Mouse (Mus musculus) 416B (cell line): ENCODE data around the gene Asb11.

Experiments
- DNase-seq: peaks from one replicate; pipeline ENCODE4 v3.0.0; 2011; ENCODE audit warnings: low read depth

Gene Asb11

DNA sequence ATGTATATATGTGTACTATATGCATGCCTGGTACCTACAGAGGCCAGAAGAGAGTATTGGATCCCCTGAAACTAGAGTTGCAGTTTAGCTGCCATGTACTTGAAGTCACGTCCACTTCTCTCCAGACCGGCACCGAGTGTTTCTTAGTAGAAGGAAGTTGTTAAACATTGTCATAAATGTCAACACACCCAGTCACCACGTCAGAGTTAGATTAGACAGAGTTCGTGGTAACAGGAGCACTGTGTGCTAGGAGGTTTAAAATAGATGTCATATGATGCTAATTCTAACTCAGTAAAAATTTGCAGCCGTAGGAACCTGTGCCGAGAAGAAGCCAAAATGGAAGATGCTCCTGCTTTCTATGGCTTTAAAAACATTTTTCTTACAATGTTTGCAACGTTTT is at the start of gene Asb11:
TSS of gene Asb11 (plus strand) at position 286 of the 400 bp plus-strand sequence.
- DNase-seq = no peak

DNA sequence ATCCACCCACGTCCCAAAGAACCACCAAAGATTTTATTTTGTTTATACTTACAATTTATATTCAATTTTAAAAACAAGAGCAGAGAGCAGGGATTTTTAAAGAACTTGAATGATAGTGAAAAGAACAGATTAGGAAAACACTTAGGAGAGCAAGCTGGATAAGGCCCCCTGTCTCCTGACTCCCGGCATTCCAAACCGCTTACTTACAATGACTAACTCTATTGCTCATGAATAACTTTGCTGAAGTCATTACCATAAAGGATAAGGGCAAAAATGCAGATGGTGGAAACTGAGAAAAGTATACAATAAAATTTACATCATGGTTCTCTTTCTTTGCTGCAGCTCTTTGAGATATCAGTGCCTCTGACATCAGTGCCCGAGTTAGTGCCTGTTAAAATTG is 42.7 kb upstream of the Asb11 start:
- DNase-seq = no peak

DNA sequence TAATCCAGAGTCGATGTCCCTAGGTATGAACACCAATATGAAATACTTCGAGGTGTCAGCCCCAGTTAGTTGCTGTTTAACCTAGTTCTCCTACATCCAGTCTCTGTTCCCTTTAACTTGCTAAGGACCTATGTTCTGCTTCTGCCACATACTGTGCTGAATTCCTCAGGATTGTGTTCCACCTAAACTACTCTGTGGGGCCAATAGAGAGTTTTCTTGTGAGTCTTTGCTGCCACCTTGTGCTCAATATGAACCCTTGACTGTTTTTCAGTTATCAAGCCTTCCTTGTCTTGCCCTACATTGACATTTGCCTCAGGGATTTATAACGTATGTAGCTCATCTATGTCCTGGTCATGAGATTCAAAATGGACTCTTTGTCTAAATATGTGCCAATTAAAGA is 38.3 kb upstream of the Asb11 start:
- peak; percentile 58 for DNase-seq

DNA sequence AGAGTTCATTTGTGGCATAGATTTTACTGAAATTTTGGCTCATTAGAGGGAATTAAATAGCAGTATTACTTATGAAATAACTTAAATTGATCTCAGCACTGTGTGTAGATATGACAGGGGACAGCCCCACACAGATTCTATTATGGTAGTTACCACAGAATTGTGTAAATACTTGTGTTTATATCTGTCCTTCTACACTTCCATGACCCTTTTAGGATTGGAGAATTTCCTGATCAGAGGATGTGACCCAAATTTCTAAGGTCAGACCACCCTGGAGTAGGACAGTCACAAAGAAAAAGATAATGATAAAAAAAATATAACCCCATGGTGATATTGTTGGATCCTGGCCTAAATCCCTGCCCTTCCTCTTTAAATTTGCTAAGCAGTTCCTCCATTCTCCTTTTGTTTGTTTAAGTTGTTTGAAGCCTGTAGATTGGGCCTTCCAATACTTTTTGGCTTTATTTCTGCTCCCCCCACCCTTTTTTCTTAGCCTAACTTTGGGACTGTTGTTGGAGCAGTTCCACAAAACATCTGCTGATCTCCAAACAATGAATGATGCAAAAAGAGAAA is 31.6 kb upstream of the Asb11 start:
- no peak for DNase-seq

DNA sequence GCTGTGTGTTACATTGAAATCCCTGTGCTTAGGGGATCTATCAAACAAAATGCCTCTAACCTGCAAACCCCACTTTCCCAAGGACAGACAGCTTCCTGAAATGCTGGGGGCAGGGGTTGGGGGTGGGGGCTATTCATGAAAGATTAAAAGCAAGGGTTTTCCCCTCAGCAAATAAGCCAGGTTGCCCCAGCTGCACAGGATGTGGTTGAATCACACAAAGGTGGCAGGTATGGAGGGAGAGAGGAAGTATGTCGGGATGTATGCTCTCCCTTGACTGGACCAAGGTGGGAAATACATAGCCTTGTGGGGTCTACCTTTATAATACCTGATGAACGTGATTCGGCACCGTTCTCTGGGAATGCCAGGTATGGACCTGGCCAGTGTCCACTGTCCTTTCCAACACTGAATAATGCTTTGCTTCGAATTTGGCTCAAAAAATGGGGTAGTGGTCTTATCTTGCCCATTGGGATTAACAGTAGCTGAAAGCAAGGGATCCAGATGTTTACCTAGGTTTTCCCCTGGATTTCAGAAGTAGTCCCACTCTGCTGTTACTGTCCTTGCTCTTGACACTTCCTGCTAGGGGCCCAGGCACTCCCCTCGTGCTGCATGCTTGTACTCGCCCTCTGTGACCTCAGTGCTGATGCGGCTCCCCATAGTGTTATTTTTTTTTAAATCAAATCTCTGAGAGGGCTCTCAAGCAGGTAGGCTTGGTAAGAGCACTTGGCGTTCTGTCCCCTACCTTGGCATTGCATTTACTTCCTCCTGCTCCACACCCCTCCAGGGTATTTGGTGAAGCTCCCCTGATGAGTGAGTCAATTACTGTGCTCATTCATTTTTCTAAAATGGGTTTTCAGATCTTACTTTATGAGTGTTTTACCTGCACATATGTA is 30.4 kb upstream of the Asb11 start:
- no peak for DNase-seq

DNA sequence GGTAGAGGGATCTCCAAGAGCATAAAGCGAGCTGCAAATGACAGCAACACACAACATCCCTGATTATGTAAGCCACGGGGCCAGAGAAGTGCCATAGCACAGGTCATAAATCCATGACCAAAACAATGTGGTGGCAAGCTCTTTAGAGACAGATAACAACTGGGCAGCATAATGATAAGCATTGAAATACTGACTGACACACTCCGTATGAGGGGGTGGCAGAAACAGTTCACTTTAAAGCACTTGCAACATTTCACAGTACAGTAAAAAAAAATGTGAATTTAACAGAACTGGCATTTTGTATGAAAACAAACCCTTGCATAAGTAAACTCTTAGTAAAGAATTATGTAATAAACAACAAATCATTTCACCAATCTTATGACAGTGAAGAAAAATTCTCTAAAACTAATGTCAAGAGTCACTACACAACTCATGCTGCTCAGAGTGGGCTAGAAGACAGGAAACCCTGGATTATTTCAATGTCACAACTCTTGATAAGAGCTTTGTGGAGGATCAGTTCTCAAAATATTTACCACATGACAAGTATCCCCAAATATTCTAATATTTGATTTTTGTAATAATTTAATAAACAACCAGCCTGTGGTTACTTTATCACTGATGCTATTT is 28.4 kb upstream of the Asb11 start:
- DNase-seq = no peak

DNA sequence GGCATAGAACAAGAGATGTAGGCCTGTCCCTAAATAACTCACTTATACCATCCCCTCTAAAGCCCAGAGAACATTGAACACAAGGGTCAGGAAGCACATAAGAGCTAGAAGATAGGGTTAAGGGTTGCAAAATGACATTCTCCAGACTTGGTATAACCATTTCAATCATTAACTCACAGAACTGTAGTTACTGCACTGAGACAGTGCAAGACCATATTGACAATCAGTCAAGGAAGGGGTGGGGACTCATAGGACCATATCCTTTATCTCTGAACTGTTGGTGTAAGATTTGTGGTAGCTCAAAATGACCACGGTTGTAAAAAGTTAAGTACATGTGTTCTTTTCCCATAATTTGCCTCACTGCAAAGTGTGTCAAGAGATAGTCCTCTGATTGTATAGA is 26.2 kb upstream of the Asb11 start:
- DNase-seq = no peak

GRCm38 (mm10) chrX:164416803-164417202 is 20.0 kb upstream of the Asb11 start:
- DNase-seq = no peak

DNA sequence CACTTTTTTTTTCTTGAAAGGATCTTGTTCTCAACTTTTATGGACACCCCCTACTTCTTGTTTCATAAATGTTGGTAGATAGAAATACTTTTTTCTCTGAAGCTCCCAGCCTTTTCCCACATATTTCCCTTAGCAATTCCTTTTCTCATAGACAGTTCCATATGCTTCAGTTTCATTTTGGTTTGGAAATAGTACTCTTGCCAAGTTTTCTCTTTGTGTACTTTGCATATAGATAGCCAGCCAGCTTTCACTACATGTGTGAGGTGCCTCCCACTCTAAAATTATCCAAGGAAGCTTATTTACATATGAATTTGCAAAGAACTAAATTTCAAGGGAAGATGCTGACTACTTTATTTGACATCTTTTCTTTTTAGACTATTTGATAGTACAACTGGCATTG is 18.8 kb upstream of the Asb11 start:
- no peak for DNase-seq

DNA sequence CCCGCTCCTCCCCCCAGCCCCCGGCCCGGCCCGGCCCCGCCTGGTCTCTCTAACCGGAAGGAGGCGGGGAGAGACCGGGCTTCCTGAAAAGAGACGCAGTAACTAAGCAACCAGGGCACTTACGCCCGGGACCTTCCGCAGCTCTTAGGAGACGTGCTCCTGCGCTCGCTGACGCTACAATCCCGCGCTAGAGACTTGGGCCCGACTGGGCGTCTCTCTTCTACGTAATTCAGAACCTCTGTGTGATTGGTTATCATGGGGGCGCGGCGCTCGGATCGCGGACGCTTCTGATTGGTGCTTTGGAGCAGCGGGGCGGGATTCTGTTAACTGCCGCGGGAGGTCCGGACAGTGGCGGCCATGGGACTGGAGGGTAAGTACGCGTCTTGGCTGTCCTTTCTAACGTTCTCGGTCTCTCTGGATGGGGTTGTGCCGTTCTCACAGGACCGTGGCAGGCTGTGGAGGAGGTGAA is 17.3 kb upstream of the Asb11 start, which contains the start of gene Piga:
TSS of gene Piga (plus strand) at position 317 of the 469 bp plus-strand sequence.
- peak; percentile 98 for DNase-seq

GRCm38 (mm10) chrX:164419955-164420354 is 16.8 kb upstream of the Asb11 start:
- no peak for DNase-seq

DNA sequence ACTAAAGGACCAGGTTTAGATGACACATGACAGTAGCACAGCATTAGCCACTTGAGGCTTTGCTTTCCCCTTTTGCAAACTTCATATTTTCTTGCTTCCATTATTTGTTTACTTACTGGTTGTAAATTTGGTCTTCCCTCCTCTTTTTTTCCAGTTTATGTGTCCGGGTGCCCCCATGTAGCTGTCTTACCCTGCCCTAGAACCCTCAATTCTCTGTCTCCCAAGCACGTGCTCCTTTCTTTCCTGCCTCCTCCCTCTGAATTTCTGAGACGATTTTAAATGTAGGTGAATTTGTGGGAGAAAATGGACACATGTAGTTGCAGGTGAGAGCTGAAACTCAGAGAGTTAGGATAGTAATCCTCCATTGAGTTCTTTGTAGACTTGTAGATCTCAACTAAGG is 16.3 kb upstream of the Asb11 start:
- DNase-seq = no peak

GRCm38 (mm10) chrX:164424821-164425220 is 12.0 kb upstream of the Asb11 start:
- no peak for DNase-seq

DNA sequence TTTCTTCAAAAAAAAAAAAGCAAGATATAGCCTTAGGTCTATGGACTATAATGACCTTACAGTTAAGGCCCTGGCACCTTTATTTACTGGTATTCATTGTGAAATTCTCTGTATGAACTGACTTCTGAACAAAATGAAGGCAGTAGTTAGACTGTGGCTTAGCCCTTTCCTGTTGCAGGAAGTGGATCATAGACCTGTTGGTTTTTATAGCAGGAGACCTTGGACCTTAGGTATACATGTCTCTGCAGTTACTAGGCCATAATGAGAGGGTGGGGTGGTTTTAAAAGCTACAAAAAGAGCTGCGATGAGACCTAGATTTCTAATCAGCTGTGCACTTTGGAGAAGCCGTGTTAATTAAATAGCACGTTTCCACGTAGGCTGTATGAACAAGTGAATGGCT is 9.5 kb upstream of the Asb11 start:
- DNase-seq = peak; percentile 69

DNA sequence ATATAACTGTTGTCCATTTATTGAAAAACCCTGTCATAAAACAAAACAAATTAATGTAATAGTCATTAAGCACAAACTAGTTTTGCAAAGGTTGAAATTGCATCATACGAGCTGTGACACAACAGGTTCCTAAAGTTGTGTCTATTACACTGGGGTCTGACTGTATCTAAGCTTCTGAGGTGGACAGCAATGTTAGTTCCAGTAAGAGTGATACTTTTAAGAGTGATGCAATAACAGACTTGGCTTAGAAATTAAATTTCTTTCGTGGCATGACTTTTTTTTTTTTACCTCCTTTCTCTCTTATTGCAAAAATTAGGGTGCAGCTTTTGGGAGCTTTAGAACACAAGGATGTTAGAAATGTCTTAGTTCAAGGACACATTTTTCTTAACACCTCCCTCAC is 8.6 kb upstream of the Asb11 start:
- peak; percentile 52 for DNase-seq

DNA sequence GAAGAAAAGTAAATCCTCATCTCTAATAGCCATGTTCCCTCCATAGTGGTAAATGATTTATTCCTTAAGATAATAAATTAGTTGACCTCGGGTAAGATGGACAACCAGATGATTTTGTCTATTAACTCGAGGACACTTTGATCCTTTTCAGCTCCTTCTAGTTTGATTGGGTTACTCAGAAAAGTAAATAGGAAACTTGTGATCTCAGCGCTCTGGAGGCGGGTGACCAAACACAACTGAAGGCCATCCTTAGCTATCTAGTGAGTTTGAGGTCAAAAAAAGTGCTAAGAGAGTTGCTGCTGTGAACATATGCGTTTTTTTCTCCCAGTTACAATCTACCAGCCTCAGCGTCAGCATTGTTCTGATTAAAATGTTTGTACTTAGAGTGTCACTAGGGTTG is 6.2 kb upstream of the Asb11 start:
- DNase-seq = no peak

DNA sequence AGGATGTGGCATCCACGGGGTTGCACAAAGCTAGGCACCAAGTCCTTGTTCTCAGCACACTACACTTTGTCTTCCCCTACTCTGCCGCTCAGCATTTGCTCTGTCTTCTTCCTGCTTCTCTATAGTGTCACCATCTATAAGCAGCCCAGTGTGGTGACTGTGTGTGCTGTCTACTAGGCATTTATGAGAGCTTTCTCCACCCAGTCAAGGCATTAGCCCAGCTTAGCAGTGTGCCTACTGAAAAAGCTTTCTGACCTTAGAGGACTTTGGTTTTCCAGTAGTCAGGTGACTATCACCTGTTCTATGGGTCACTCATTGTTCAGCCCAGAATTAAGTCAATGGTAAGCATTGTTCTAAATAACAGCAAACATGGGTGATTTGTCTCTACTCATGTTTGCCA is 5.7 kb upstream of the Asb11 start:
- no peak for DNase-seq

GRCm38 (mm10) chrX:164431541-164431940 is 5.3 kb upstream of the Asb11 start:
- peak; percentile 20 for DNase-seq

DNA sequence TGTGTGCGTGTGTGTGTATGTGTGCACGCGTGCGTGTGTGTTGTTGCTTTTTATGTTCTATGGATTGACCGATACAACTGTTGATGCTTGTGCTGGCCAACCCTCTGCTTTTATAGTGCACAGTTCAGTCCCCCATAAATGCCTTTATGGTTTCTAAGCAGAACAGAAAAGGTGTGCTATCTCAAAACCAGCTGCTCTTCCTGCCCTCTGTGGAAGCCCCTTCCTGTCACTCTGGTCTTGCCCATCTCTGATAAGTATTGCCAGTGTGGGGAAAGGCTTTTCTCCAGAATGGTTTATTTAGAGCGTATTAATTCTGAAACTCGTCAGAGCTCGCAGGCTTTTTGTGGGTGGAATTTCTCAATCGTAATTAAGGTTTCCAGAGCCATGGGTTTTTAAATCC is 4.1 kb upstream of the Asb11 start:
- DNase-seq = peak; percentile 32

GRCm38 (mm10) chrX:164439462-164439861 is 2.7 kb downstream of the Asb11 start:
- no peak for DNase-seq

GRCm38 (mm10) chrX:164440140-164440539 is 3.3 kb downstream of the Asb11 start:
- no peak for DNase-seq

DNA sequence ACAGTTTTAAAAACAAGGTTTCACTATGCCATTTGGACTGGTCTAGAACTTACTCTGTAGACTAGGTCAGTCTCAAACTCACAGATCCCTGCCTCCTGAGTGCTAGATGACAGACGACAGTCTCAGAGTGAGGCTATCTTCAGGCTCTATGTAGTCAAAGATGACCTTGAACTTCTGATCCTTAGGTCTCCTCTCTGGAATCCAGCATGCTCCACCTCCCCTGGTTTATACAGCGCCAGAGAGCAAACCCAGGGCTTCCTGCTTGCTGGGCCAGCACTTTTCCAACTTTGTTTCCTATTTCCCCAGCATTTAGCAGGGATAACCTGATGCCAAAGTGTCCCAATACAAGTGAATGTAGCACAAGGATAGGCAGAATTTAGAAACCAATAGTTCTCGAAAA is 3.9 kb downstream of the Asb11 start:
- DNase-seq = no peak

- DNase-seq = no peak
Measured at GRCm38 (mm10) chrX:164441306-164441705, 4.5 kb downstream of the Asb11 start.
